ENCODE assay signal across 10 mouse cellular contexts in genomic region chr11:36678542-36678941, GRCm38 (mm10).
DNase-seq lines count a peak whose midpoint lies in the region; ATAC-seq lines count a peak whose summit lies in the region.
"Had no signal": no experiment of that assay in that cellular context is flagged by ENCODE, and none has a peak within 500 bp of the region (broad histone marks: within the 10 kb centered on the region; RNA-seq: fewer than 3 reads in every experiment).

No protein-coding gene starts in this region.

- H3K4me2 ChIP-seq in intestine, embryonic 14.5 days (ENCODE audit: low read length), result peak overlapping the region; percentile 64
- no peak overlapping the region for H3K4me2 ChIP-seq in intestine, embryonic 16.5 days (ENCODE audit: low read depth, low read length)
- peak overlapping the region; percentile 72 for H3K4me2 ChIP-seq in embryonic facial prominence, embryonic 14.5 days (ENCODE audit: low read depth, low read length)
- H3K4me2 ChIP-seq in hindbrain, embryonic 14.5 days (replicated peaks), result peak overlapping the region; percentile 65
- peak overlapping the region; percentile 54 for H3K4me2 ChIP-seq in midbrain, embryonic 15.5 days

- H3K9me3 ChIP-seq in intestine, embryonic 14.5 days (ENCODE audit: control insufficient read depth, low read length), result no peaks in the 10 kb centered on the region
- no peaks in the 10 kb centered on the region for H3K9me3 ChIP-seq in intestine, embryonic 16.5 days (ENCODE audit: control insufficient read depth, low read length)
- no peaks in the 10 kb centered on the region for H3K9me3 ChIP-seq in embryonic facial prominence, embryonic 14.5 days (ENCODE audit: control insufficient read depth, low read length)
- no peaks in the 10 kb centered on the region for H3K9me3 ChIP-seq in hindbrain, embryonic 14.5 days (ENCODE audit: control insufficient read depth, low read length)
- H3K9me3 ChIP-seq in midbrain, embryonic 15.5 days, result no peaks in the 10 kb centered on the region

- H3K27me3 ChIP-seq in intestine, embryonic 14.5 days (replicated peaks; ENCODE audit: control insufficient read depth, insufficient read depth, low read length), result no peaks in the 10 kb centered on the region
- H3K27me3 ChIP-seq in intestine, embryonic 16.5 days (replicated peaks; ENCODE audit: control insufficient read depth, insufficient read depth, low read length), result peaks cover 6% of the 10 kb centered on the region; the same call in 1 of the 2 replicates
- 0 out of 2 replicates have a peak, but pooled peaks cover 2% of the 10 kb centered on the region for H3K27me3 ChIP-seq in embryonic facial prominence, embryonic 14.5 days (replicated peaks; ENCODE audit: control insufficient read depth, insufficient read depth, low read length)
- H3K27me3 ChIP-seq in hindbrain, embryonic 14.5 days (ENCODE audit: control insufficient read depth, insufficient read depth, low read length), result no peaks in the 10 kb centered on the region
- no peaks in the 10 kb centered on the region for H3K27me3 ChIP-seq in midbrain, embryonic 15.5 days (replicated peaks)
- H3K27me3 ChIP-seq: CH12.LX had no signal

- ATAC-seq in intestine, embryonic 14.5 days (replicated peaks; ENCODE audit: low FRiP score, low TSS enrichment, low read depth), result no peak
- no peak for ATAC-seq in intestine, embryonic 16.5 days
- ATAC-seq in embryonic facial prominence, embryonic 14.5 days (ENCODE audit: low read depth), result no peak
- ATAC-seq in hindbrain, embryonic 14.5 days (ENCODE audit: low FRiP score), result no peak
- no peak for ATAC-seq in midbrain, embryonic 15.5 days (replicated peaks)

- no peaks in the 10 kb centered on the region for H3K36me3 ChIP-seq in intestine, embryonic 14.5 days (ENCODE audit: control insufficient read depth, insufficient read depth, low read length)
- no peaks in the 10 kb centered on the region for H3K36me3 ChIP-seq in intestine, embryonic 16.5 days (ENCODE audit: control insufficient read depth, insufficient read depth, low read length)
- H3K36me3 ChIP-seq in embryonic facial prominence, embryonic 14.5 days (ENCODE audit: control insufficient read depth, insufficient read depth, low read length), result no peaks in the 10 kb centered on the region
- no peaks in the 10 kb centered on the region for H3K36me3 ChIP-seq in hindbrain, embryonic 14.5 days (replicated peaks; ENCODE audit: control insufficient read depth, insufficient read depth)
- H3K36me3 ChIP-seq in midbrain, embryonic 15.5 days (replicated peaks), result no peaks in the 10 kb centered on the region

- peak overlapping the region; percentile 47; the same call in 1 of the 2 replicates for H3K4me3 ChIP-seq in intestine, embryonic 14.5 days (ENCODE audit: low read depth, low read length)
- no peak overlapping the region for H3K4me3 ChIP-seq in intestine, embryonic 16.5 days (ENCODE audit: low read length)
- H3K4me3 ChIP-seq in embryonic facial prominence, embryonic 14.5 days (ENCODE audit: low read depth, low read length), result peak overlapping the region; percentile 45
- H3K4me3 ChIP-seq in hindbrain, embryonic 14.5 days (replicated peaks; ENCODE audit: low read length), result peak overlapping the region; percentile 60
- H3K4me3 ChIP-seq in midbrain, embryonic 15.5 days, result peak overlapping the region; percentile 51

- no peak for DNase-seq in intestine, embryonic 14.5 days (ENCODE audit: low spot score)
- no peak for DNase-seq in embryonic facial prominence, embryonic 14.5 days (ENCODE audit: low spot score)
- DNase-seq in hindbrain, embryonic 14.5 days (ENCODE audit: low spot score), result no peak
- no peak for DNase-seq in spleen, adult 18-20 months
- no peak for DNase-seq in liver
- DNase-seq in kidney, postnatal 10 days, result no peak
- DNase-seq: thymus, adult 18-20 months had no signal

- H3K9ac ChIP-seq in intestine, embryonic 14.5 days (ENCODE audit: low read length), result no peak overlapping the region
- no peak overlapping the region for H3K9ac ChIP-seq in intestine, embryonic 16.5 days (ENCODE audit: low read depth, low read length)
- no peak overlapping the region for H3K9ac ChIP-seq in embryonic facial prominence, embryonic 14.5 days (ENCODE audit: low read depth, low read length)
- H3K9ac ChIP-seq in hindbrain, embryonic 14.5 days, result peak overlapping the region; percentile 78
- peak overlapping the region; percentile 67 for H3K9ac ChIP-seq in midbrain, embryonic 15.5 days

- WGBS in intestine, embryonic 14.5 days, result 42% methylated on average over 2 of the region's 2 CpGs
- 36% methylated on average over 2 of the region's 2 CpGs for WGBS in intestine, embryonic 16.5 days
- 31% methylated on average over 2 of the region's 2 CpGs for WGBS in embryonic facial prominence, embryonic 14.5 days
- WGBS in hindbrain, embryonic 14.5 days, result 6% methylated on average over 2 of the region's 2 CpGs
- 12% methylated on average over 2 of the region's 2 CpGs for WGBS in midbrain, embryonic 15.5 days

- H3K4me1 ChIP-seq in intestine, embryonic 14.5 days (replicated peaks; ENCODE audit: control insufficient read depth, insufficient read depth, low read length), result no peaks in the 10 kb centered on the region
- no peaks in the 10 kb centered on the region for H3K4me1 ChIP-seq in intestine, embryonic 16.5 days (ENCODE audit: control insufficient read depth, insufficient read depth, low read length)
- no peaks in the 10 kb centered on the region for H3K4me1 ChIP-seq in embryonic facial prominence, embryonic 14.5 days (ENCODE audit: control insufficient read depth, insufficient read depth, low read length)
- peaks cover 20% of the 10 kb centered on the region for H3K4me1 ChIP-seq in hindbrain, embryonic 14.5 days (replicated peaks; ENCODE audit: control insufficient read depth, insufficient read depth, low read length)
- H3K4me1 ChIP-seq in midbrain, embryonic 15.5 days, result peaks cover 25% of the 10 kb centered on the region

- H3K27ac ChIP-seq in intestine, embryonic 14.5 days (ENCODE audit: low read depth), result no peak overlapping the region
- H3K27ac ChIP-seq in intestine, embryonic 16.5 days (ENCODE audit: low read length), result no peak overlapping the region
- H3K27ac ChIP-seq in embryonic facial prominence, embryonic 14.5 days (replicated peaks; ENCODE audit: low read depth, low read length), result no peak overlapping the region
- H3K27ac ChIP-seq in hindbrain, embryonic 14.5 days, result peak overlapping the region; percentile 93
- H3K27ac ChIP-seq in midbrain, embryonic 15.5 days, result peak overlapping the region; percentile 97

Comparison
In these comparisons a context has a peak if more than half of its experiments do, and no peak if none do; other contexts are left out.
1. H3K27ac ChIP-seq: peak in hindbrain, embryonic 14.5 days (single experiment) and midbrain, embryonic 15.5 days (single experiment); none in intestine, embryonic 14.5 days (single experiment), intestine, embryonic 16.5 days (single experiment) and embryonic facial prominence, embryonic 14.5 days (single experiment).
2. H3K9ac ChIP-seq: peak in hindbrain, embryonic 14.5 days (single experiment) and midbrain, embryonic 15.5 days (single experiment); none in intestine, embryonic 14.5 days (single experiment), intestine, embryonic 16.5 days (single experiment) and embryonic facial prominence, embryonic 14.5 days (single experiment).